ENCODE assay signal across 17 mouse cellular contexts in genomic region chr4:148491448-148491847, GRCm38 (mm10). TPM values are rescaled to one million over a fixed set of nuclear protein-coding genes. Genes with fewer than 3 reads are reported as not detected.
DNase-seq lines count a peak whose midpoint lies in the region; ATAC-seq and TF ChIP-seq lines count a peak whose summit lies in the region.
"Had no signal": no experiment of that assay in that cellular context is flagged by ENCODE, and none has a peak within 500 bp of the region (broad histone marks: within the 10 kb centered on the region; RNA-seq: fewer than 3 reads in every experiment).

No protein-coding gene starts in this region.

- H3K27ac ChIP-seq in forebrain, embryonic 14.5 days (ENCODE audit: low read depth, low read length) = no peak overlapping the region
- H3K27ac ChIP-seq in forebrain, embryonic 10.5 days = no peak overlapping the region
- H3K27ac ChIP-seq: embryonic facial prominence, embryonic 10.5 days; liver, embryonic 15.5 days; macrophage had no signal

- H3K36me3 ChIP-seq in forebrain, embryonic 14.5 days (ENCODE audit: control insufficient read depth, insufficient read depth, low read length) = peaks cover 78% of the 10 kb centered on the region
- H3K36me3 ChIP-seq in forebrain, embryonic 10.5 days (replicated peaks) = peaks cover 96% of the 10 kb centered on the region

- ATAC-seq in forebrain, embryonic 14.5 days = no peak; the same call in 1 of the 2 replicates

- H3K9ac ChIP-seq in forebrain, embryonic 14.5 days (ENCODE audit: low read length) = no peak overlapping the region
- H3K9ac ChIP-seq: liver, embryonic 15.5 days had no signal

- no peaks in the 10 kb centered on the region for H3K9me3 ChIP-seq in forebrain, embryonic 14.5 days (replicated peaks; ENCODE audit: control insufficient read depth, low read length)
- H3K9me3 ChIP-seq in forebrain, embryonic 10.5 days = no peaks in the 10 kb centered on the region
- H3K9me3 ChIP-seq: embryonic facial prominence, embryonic 10.5 days; G1E; liver, embryonic 15.5 days had no signal

- H3K4me3 ChIP-seq in forebrain, embryonic 14.5 days (ENCODE audit: low read depth, low read length) = no peak overlapping the region
- no peak overlapping the region for H3K4me3 ChIP-seq in forebrain, embryonic 10.5 days
- H3K4me3 ChIP-seq: embryonic facial prominence, embryonic 10.5 days; liver, embryonic 15.5 days had no signal

- peak; percentile 9; the same call in 1 of the 2 replicates for TF ChIP-seq CTCF in brain, embryonic 14.5 days (IDR thresholded peaks at IDR 0.05; ENCODE audit: borderline replicate concordance, extremely low read depth, insufficient read depth, insufficient read length)

- TF ChIP-seq POLR2A in brain, embryonic 14.5 days (IDR thresholded peaks at IDR 0.05; ENCODE audit: borderline replicate concordance, extremely low read depth, insufficient read depth, insufficient read length, poor library complexity, severe bottlenecking) = no peak

- WGBS in forebrain, embryonic 14.5 days = 63% methylated on average over 7 of the region's 7 CpGs
- WGBS in forebrain, embryonic 10.5 days = 91% methylated on average over 7 of the region's 7 CpGs

- no peaks in the 10 kb centered on the region for H3K27me3 ChIP-seq in forebrain, embryonic 14.5 days (replicated peaks; ENCODE audit: control insufficient read depth, insufficient read depth, low read length)
- no peaks in the 10 kb centered on the region for H3K27me3 ChIP-seq in forebrain, embryonic 10.5 days (ENCODE audit: poor library complexity, severe bottlenecking)
- H3K27me3 ChIP-seq: liver, embryonic 15.5 days had no signal

- H3K4me1 ChIP-seq in forebrain, embryonic 14.5 days (ENCODE audit: control insufficient read depth, insufficient read depth, low read length) = peaks cover 4% of the 10 kb centered on the region; the same call in 1 of the 2 replicates
- H3K4me1 ChIP-seq in forebrain, embryonic 10.5 days = no peaks in the 10 kb centered on the region
- H3K4me1 ChIP-seq: liver, embryonic 15.5 days had no signal

- peak; percentile 48 for DNase-seq in forebrain, embryonic 14.5 days (ENCODE audit: low spot score)
- no peak for DNase-seq in forebrain, embryonic 10.5 days (ENCODE audit: extremely low spot score, low spot score)
- DNase-seq in kidney, adult 9 months = peak; percentile 60
- DNase-seq in kidney, postnatal 10 days = no peak
- DNase-seq in brain, embryonic 14.5 days (ENCODE audit: low read depth) = peak; percentile 54
- DNase-seq in cerebellum, postnatal 36 days = peak; percentile 68 to 72
- DNase-seq in spleen, postnatal 14 days (ENCODE audit: low spot score in 2 of 2) = no peak
- no peak for DNase-seq in lung, adult 18-20 months
- DNase-seq: B cell, adult 2 months; heart, postnatal 4 days; kidney, adult 18-20 months; spleen, adult 18-20 months; thymus, adult 18-20 months had no signal

- H3K4me2 ChIP-seq in forebrain, embryonic 14.5 days (ENCODE audit: low read length) = no peak overlapping the region
- H3K4me2 ChIP-seq: liver, embryonic 15.5 days had no signal

RNA-seq across cellular contexts. Expression of gene Angptl7, which starts 8.8 kb away (rescaled TPM):
- polyA plus RNA-seq in forebrain, embryonic 14.5 days (2014; fragmentation: Nextera tagmentation; extraction: Ambion mirVana) = 0.15 and 0.30 TPM in 2 replicates
- 0.18 and 0.29 TPM in 2 replicates for polyA plus RNA-seq in forebrain, embryonic 10.5 days (2016; fragmentation: Nextera tagmentation; extraction: Ambion mirVana)
- polyA plus RNA-seq in brain, embryonic 14.5 days (2012; rRNA removed) = 0.05 and 0.08 TPM in 2 replicates
- polyA plus RNA-seq: G1E had no signal

RNA-seq across cellular contexts. Expression of gene Mtor, which starts 43.0 kb away (rescaled TPM):
- 22.2 and 24.4 TPM in 2 replicates for polyA plus RNA-seq in forebrain, embryonic 14.5 days (2014; fragmentation: Nextera tagmentation; extraction: Ambion mirVana)
- 23.3 and 27.0 TPM in 2 replicates for polyA plus RNA-seq in forebrain, embryonic 10.5 days (2016; fragmentation: Nextera tagmentation; extraction: Ambion mirVana)
- 27.0 and 41.1 TPM in 2 replicates for polyA plus RNA-seq in brain, embryonic 14.5 days (2012; rRNA removed)

RNA-seq across cellular contexts. Expression of gene Ubiad1, which starts 46.9 kb away (rescaled TPM):
- polyA plus RNA-seq in forebrain, embryonic 14.5 days (2014; fragmentation: Nextera tagmentation; extraction: Ambion mirVana) = 14.2 and 14.6 TPM in 2 replicates
- 27.1 and 27.3 TPM in 2 replicates for polyA plus RNA-seq in forebrain, embryonic 10.5 days (2016; fragmentation: Nextera tagmentation; extraction: Ambion mirVana)
- polyA plus RNA-seq in brain, embryonic 14.5 days (2012; rRNA removed) = 15.8 and 16.7 TPM in 2 replicates

Comparison
In these comparisons a context has a peak if more than half of its experiments do, and no peak if none do; other contexts are left out.
1. DNase-seq: peak in forebrain, embryonic 14.5 days (single experiment), kidney, adult 9 months (single experiment), brain, embryonic 14.5 days (single experiment) and cerebellum, postnatal 36 days (2 of 2); none in forebrain, embryonic 10.5 days (single experiment), kidney, postnatal 10 days (single experiment), spleen, postnatal 14 days (0 of 2) and lung, adult 18-20 months (0 of 2).